Mouse (Mus musculus) heart, postnatal 0 days (tissue): Measurements from ENCODE around the gene Cox11.

Experiments used
- CTCF ChIP-seq: IDR thresholded peaks from 2 replicates; pipeline ENCODE4 v1.5.1; 2016; ENCODE audit warnings: antibody characterized with exemption, control low read depth, low read depth
- EP300 ChIP-seq: IDR thresholded peaks from 2 replicates; pipeline ENCODE4 v1.6.1; 2016; ENCODE audit warnings: antibody characterized with exemption, low read depth

DNA sequence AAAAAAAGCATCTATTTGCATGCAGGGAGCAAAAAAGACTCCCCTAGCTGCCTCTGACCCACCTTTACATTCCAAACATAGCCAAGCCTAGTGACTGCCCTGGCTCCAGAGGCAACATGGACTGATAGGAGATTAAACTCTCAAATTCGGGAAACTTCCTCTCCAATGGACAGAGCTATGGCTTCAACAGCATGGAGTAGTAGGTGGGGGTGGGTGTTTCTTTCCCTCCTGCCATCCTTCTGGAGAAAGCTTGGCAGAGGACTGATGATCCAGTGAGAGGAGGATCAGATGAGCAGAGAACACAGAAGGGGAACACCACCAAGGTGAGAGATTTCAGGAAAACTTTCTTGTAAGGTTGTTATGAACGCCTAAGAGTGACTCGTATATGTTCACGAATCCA is 14.6 kb downstream of the Cox11 start:
- TF ChIP-seq CTCF (no peak), EP300 (no peak)
